ENCODE assay signal across 30 mouse cellular contexts in genomic region chr7:121187201-121187786, GRCm38 (mm10).
DNase-seq lines count a peak whose midpoint lies in the region; ATAC-seq and TF ChIP-seq lines count a peak whose summit lies in the region.
"Had no signal": no experiment of that assay in that cellular context is flagged by ENCODE, and none has a peak within 500 bp of the region (broad histone marks: within the 10 kb centered on the region; RNA-seq: fewer than 3 reads in every experiment).

No protein-coding gene starts in this region.

- no peaks in the 10 kb centered on the region for H3K36me3 ChIP-seq in embryonic facial prominence, embryonic 14.5 days (ENCODE audit: control insufficient read depth, insufficient read depth, low read length)
- no peaks in the 10 kb centered on the region for H3K36me3 ChIP-seq in embryonic facial prominence, embryonic 10.5 days (replicated peaks)
- no peaks in the 10 kb centered on the region for H3K36me3 ChIP-seq in stomach, postnatal 0 days (ENCODE audit: control insufficient read depth, insufficient read depth, low read length)
- H3K36me3 ChIP-seq: embryonic facial prominence, embryonic 13.5 days; G1E; hindbrain, embryonic 10.5 days; hindbrain, embryonic 15.5 days; limb, embryonic 12.5 days; liver, embryonic 15.5 days; neural tube, embryonic 12.5 days had no signal

- H3K4me2 ChIP-seq in embryonic facial prominence, embryonic 14.5 days (ENCODE audit: low read depth, low read length): no peak overlapping the region
- no peak overlapping the region for H3K4me2 ChIP-seq in stomach, postnatal 0 days (replicated peaks; ENCODE audit: low read depth)
- H3K4me2 ChIP-seq: embryonic facial prominence, embryonic 13.5 days; heart, embryonic 11.5 days; hindbrain, embryonic 15.5 days; limb, embryonic 12.5 days; liver, embryonic 15.5 days; lung, embryonic 14.5 days; midbrain, embryonic 11.5 days; neural tube, embryonic 12.5 days had no signal

- WGBS in embryonic facial prominence, embryonic 14.5 days: 65% methylated on average over 9 of the region's 9 CpGs
- WGBS in embryonic facial prominence, embryonic 10.5 days: 87% methylated on average over 9 of the region's 9 CpGs
- 79% methylated on average over 9 of the region's 9 CpGs for WGBS in stomach, postnatal 0 days

- no peaks in the 10 kb centered on the region for H3K27me3 ChIP-seq in embryonic facial prominence, embryonic 14.5 days (replicated peaks; ENCODE audit: control insufficient read depth, insufficient read depth, low read length)
- H3K27me3 ChIP-seq in embryonic facial prominence, embryonic 10.5 days (replicated peaks; ENCODE audit: low read depth, poor library complexity, severe bottlenecking): no peaks in the 10 kb centered on the region
- no peaks in the 10 kb centered on the region for H3K27me3 ChIP-seq in stomach, postnatal 0 days (ENCODE audit: control insufficient read depth, insufficient read depth, low read length)
- H3K27me3 ChIP-seq: embryonic facial prominence, embryonic 13.5 days; hindbrain, embryonic 15.5 days; limb, embryonic 12.5 days; liver, embryonic 15.5 days; neural tube, embryonic 12.5 days had no signal

- TF ChIP-seq EP300 in stomach, postnatal 0 days (optimal IDR thresholded peaks at IDR 0.05): no peak

- H3K4me1 ChIP-seq in embryonic facial prominence, embryonic 14.5 days (ENCODE audit: control insufficient read depth, insufficient read depth, low read length): no peaks in the 10 kb centered on the region
- H3K4me1 ChIP-seq in embryonic facial prominence, embryonic 10.5 days: no peaks in the 10 kb centered on the region
- no peaks in the 10 kb centered on the region for H3K4me1 ChIP-seq in stomach, postnatal 0 days (replicated peaks; ENCODE audit: control insufficient read depth, insufficient read depth)
- H3K4me1 ChIP-seq: embryonic facial prominence, embryonic 13.5 days; hindbrain, embryonic 10.5 days; hindbrain, embryonic 15.5 days; limb, embryonic 12.5 days; liver, embryonic 15.5 days; neural tube, embryonic 12.5 days had no signal

- ATAC-seq in embryonic facial prominence, embryonic 14.5 days (ENCODE audit: low read depth): no peak; the same call in 1 of the 2 replicates
- no peak for ATAC-seq in stomach, postnatal 0 days (ENCODE audit: low FRiP score, low TSS enrichment)
- ATAC-seq: inflammation-experienced regulatory T-cells, adult 6 months; midbrain, embryonic 16.5 days; Patski had no signal

- no peak overlapping the region for H3K9ac ChIP-seq in embryonic facial prominence, embryonic 14.5 days (ENCODE audit: low read depth, low read length)
- H3K9ac ChIP-seq in stomach, postnatal 0 days (ENCODE audit: low read length): no peak overlapping the region
- H3K9ac ChIP-seq: embryonic facial prominence, embryonic 13.5 days; hindbrain, embryonic 15.5 days; limb, embryonic 12.5 days; liver, embryonic 15.5 days; lung, embryonic 14.5 days; neural tube, embryonic 12.5 days had no signal

- H3K4me3 ChIP-seq in embryonic facial prominence, embryonic 14.5 days (ENCODE audit: low read depth, low read length): no peak overlapping the region
- H3K4me3 ChIP-seq in embryonic facial prominence, embryonic 10.5 days: no peak overlapping the region
- no peak overlapping the region for H3K4me3 ChIP-seq in stomach, postnatal 0 days (ENCODE audit: low read depth, low read length)
- H3K4me3 ChIP-seq: embryonic facial prominence, embryonic 13.5 days; erythroblast, embryonic 14.5 days; hindbrain, embryonic 10.5 days; hindbrain, embryonic 15.5 days; limb, embryonic 12.5 days; liver, embryonic 15.5 days; neural tube, embryonic 12.5 days had no signal

- no peaks in the 10 kb centered on the region for H3K9me3 ChIP-seq in embryonic facial prominence, embryonic 14.5 days (ENCODE audit: control insufficient read depth, low read length)
- no peaks in the 10 kb centered on the region for H3K9me3 ChIP-seq in embryonic facial prominence, embryonic 10.5 days
- no peaks in the 10 kb centered on the region for H3K9me3 ChIP-seq in stomach, postnatal 0 days (ENCODE audit: control insufficient read depth, low read length)
- H3K9me3 ChIP-seq: embryonic facial prominence, embryonic 13.5 days; G1E; hindbrain, embryonic 10.5 days; hindbrain, embryonic 15.5 days; limb, embryonic 12.5 days; liver, embryonic 15.5 days; neural tube, embryonic 12.5 days had no signal

- no peak for TF ChIP-seq CTCF in stomach, postnatal 0 days (IDR thresholded peaks at IDR 0.05; ENCODE audit: low read depth)

- intact Hi-C loops in heart, postnatal 10 days (cut with DNase I): no loop called here
- intact Hi-C loops in left cerebral cortex, postnatal 4 days (cut with DNase I): no loop called here

- H3K27ac ChIP-seq in embryonic facial prominence, embryonic 14.5 days (replicated peaks; ENCODE audit: low read depth, low read length): no peak overlapping the region
- no peak overlapping the region for H3K27ac ChIP-seq in embryonic facial prominence, embryonic 10.5 days (replicated peaks)
- no peak overlapping the region for H3K27ac ChIP-seq in stomach, postnatal 0 days (replicated peaks)
- H3K27ac ChIP-seq: embryonic facial prominence, embryonic 13.5 days; hindbrain, embryonic 10.5 days; hindbrain, embryonic 15.5 days; limb, embryonic 12.5 days; liver, embryonic 15.5 days; neural tube, embryonic 12.5 days had no signal

- DNase-seq in embryonic facial prominence, embryonic 14.5 days (ENCODE audit: low spot score): peak; percentile 20
- no peak for DNase-seq in embryonic facial prominence, embryonic 10.5 days (ENCODE audit: low spot score)
- peak; percentile 51 for DNase-seq in heart, adult 11 months
- DNase-seq in heart, postnatal 10 days: no peak
- peak; percentile 21 to 33 for DNase-seq in left cerebral cortex, adult 9 months (ENCODE audit: low spot score in 2 of 2)
- DNase-seq in left cerebral cortex, postnatal 4 days: no peak
- peak; percentile 75 for DNase-seq in telencephalon, adult 2 months (ENCODE audit: low read depth, low spot score)
- no peak for DNase-seq in stomach, postnatal 0 days (ENCODE audit: low spot score)
- DNase-seq: adrenal gland, postnatal 14 days; cerebellum, adult 11-12 months; cerebellum, adult 9-11 months; embryo, embryonic 11 days; gastrocnemius, postnatal 25 days; heart, adult 18-20 months; kidney, adult 11 months; kidney, postnatal 14 days; lung, embryonic 14.5 days had no signal

Comparison
In these comparisons a context has a peak if more than half of its experiments do, and no peak if none do; other contexts are left out.
1. DNase-seq: peak in embryonic facial prominence, embryonic 14.5 days (single experiment), heart, adult 11 months (single experiment), left cerebral cortex, adult 9 months (2 of 2) and telencephalon, adult 2 months (single experiment); none in embryonic facial prominence, embryonic 10.5 days (single experiment), heart, postnatal 10 days (0 of 2), left cerebral cortex, postnatal 4 days (single experiment) and stomach, postnatal 0 days (single experiment).